Mouse (Mus musculus): Measurements from ENCODE around the gene Nr6a1.

Nr6a1 gene

GRCm38 (mm10) chr2:38713596-38713995 lies 213.9 kb downstream of the Nr6a1 start:
- no peak for DNase-seq (ENCODE audit: low read depth, low spot score)

GRCm38 (mm10) chr2:38712769-38713125 lies 214.7 kb downstream of the Nr6a1 start:
- DNase-seq (ENCODE audit: low read depth, low spot score): no peak

- no peak for DNase-seq (ENCODE audit: low read depth, low spot score)
Measured at GRCm38 (mm10) chr2:38712076-38712768, 215.3 kb downstream of the Nr6a1 start.

- no peak for DNase-seq (ENCODE audit: low read depth, low spot score)
Measured at GRCm38 (mm10) chr2:38711421-38711861, 216.0 kb downstream of the Nr6a1 start.

- DNase-seq (ENCODE audit: low read depth, low spot score): no peak
Measured at GRCm38 (mm10) chr2:38710304-38711241, 216.9 kb downstream of the Nr6a1 start.

GRCm38 (mm10) chr2:38708907-38709688 lies 218.4 kb downstream of the Nr6a1 start:
- no peak for DNase-seq (ENCODE audit: low read depth, low spot score)

GRCm38 (mm10) chr2:38706661-38707060 lies 220.8 kb downstream of the Nr6a1 start:
- DNase-seq (ENCODE audit: low read depth, low spot score): no peak

GRCm38 (mm10) chr2:38705036-38705435 lies 222.5 kb downstream of the Nr6a1 start:
- no peak for DNase-seq (ENCODE audit: low read depth, low spot score)

GRCm38 (mm10) chr2:38704336-38704735 lies 223.2 kb downstream of the Nr6a1 start:
- no peak for DNase-seq (ENCODE audit: low read depth, low spot score)

GRCm38 (mm10) chr2:38700177-38700576 lies 227.3 kb downstream of the Nr6a1 start:
- DNase-seq (ENCODE audit: low read depth, low spot score): no peak

- no peak for DNase-seq (ENCODE audit: low read depth, low spot score)
Measured at GRCm38 (mm10) chr2:38698623-38699022, 228.9 kb downstream of the Nr6a1 start.

- no peak for DNase-seq (ENCODE audit: low read depth, low spot score)
Measured at GRCm38 (mm10) chr2:38697128-38698120, 230.1 kb downstream of the Nr6a1 start.

GRCm38 (mm10) chr2:38695770-38696169 lies 231.7 kb downstream of the Nr6a1 start:
- no peak for DNase-seq (ENCODE audit: low read depth, low spot score)

GRCm38 (mm10) chr2:38691542-38691941 lies 235.9 kb downstream of the Nr6a1 start:
- no peak for DNase-seq (ENCODE audit: low read depth, low spot score)

- DNase-seq (ENCODE audit: low read depth, low spot score): no peak
Measured at GRCm38 (mm10) chr2:38689881-38690280, 237.6 kb downstream of the Nr6a1 start.

- DNase-seq (ENCODE audit: low read depth, low spot score): no peak
Measured at GRCm38 (mm10) chr2:38688791-38689520, 238.5 kb downstream of the Nr6a1 start.

- no peak for DNase-seq (ENCODE audit: low read depth, low spot score)
Measured at GRCm38 (mm10) chr2:38685746-38686145, 241.7 kb downstream of the Nr6a1 start.

- DNase-seq (ENCODE audit: low read depth, low spot score): no peak
Measured at GRCm38 (mm10) chr2:38683083-38683482, 244.4 kb downstream of the Nr6a1 start.

GRCm38 (mm10) chr2:38682209-38682608 lies 245.3 kb downstream of the Nr6a1 start:
- no peak for DNase-seq (ENCODE audit: low read depth, low spot score)

GRCm38 (mm10) chr2:38678947-38679346 lies 248.5 kb downstream of the Nr6a1 start:
- DNase-seq (ENCODE audit: low read depth, low spot score): no peak
